Mouse (Mus musculus): Measurements from ENCODE around the gene Fut2.

The Fut2 gene

GRCm38 (mm10) chr7:45666161-45666560 lies at the start of gene Fut2:
Gene Fut2, minus strand, starts transcription at chr7:45666394.
- DNase-seq = no peak

- peak; percentile 96 to 99 for DNase-seq
Measured at GRCm38 (mm10) chr7:45715090-45715708, 49.0 kb upstream of the Fut2 start, which contains the start of gene Rpl18. Gene Rpl18, plus strand, starts transcription at chr7:45715457.

- DNase-seq = no peak
Measured at GRCm38 (mm10) chr7:45714630-45715089, 48.5 kb upstream of the Fut2 start.

DNA sequence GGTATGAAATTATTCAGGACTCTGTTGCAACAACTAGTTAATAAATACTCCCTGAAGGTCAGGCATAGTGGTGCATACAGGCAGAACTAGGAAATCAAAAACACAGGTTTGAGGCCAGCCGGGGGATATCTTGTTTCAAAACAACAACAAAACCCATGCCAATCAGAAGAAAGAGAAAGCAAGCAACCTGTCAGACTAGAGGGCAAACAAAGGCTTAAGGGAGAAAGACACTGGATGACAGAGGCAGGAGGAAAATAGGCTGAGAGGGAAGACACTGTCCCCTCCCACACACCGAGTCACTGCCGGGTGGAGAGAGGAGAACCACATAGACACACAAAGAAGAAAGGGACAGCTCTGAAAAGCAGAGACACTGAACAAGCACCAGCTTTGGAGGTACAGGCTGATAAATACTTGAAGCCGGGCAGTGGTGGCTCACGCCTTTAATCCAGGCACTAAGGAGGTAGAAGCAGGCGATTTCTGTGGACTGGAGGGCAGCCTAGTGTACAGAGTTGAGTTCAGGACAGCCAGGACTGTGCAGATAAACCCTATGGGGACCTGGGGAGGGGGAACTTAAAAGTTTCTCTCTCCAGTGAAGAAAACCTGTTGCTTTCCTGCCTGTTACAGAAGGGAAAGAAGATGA lies 47.8 kb upstream of the Fut2 start:
- no peak for DNase-seq

- DNase-seq = peak in 1 of 2 experiments; percentile 24
Measured at GRCm38 (mm10) chr7:45713396-45713795, 47.2 kb upstream of the Fut2 start.

DNA sequence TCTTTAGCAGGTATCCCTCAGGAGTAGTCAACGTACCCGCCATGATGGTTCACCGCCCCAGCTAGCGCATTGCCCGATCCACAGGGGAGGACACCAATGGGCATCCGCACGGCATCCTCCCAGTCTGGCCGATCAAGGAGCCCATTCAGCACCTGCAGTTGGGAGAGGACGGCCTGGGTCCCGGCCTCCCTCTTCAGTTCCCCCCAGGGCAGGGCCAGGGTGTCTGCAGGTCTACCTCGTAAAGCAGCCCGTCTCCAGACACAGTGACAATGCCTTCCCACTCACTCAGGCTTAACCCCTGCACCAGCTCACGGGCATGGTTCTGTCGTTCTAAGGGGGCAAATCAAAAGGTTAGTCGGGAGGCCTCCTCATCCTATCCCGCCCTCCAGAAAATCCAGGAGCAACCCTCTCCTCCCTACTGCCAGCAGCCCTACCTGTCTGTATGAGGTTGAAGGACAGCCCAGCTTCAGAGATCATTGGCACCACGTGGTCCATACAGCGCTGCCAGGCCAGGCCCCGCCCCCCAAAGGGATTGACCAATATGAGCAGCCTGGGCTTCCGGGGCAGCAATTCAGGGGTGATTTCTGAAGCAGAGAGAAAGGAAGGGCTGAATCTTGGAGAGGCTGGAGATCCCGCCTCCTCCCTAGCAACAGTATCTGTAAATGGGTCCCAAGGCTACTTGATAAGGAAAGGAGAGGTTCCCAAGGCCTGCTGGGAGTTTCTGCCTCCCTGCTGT lies 46.0 kb upstream of the Fut2 start:
- DNase-seq = peak; percentile 22 to 44

- peak; percentile 20 to 22 for DNase-seq
Measured at GRCm38 (mm10) chr7:45711316-45712021, 45.3 kb upstream of the Fut2 start.

DNA sequence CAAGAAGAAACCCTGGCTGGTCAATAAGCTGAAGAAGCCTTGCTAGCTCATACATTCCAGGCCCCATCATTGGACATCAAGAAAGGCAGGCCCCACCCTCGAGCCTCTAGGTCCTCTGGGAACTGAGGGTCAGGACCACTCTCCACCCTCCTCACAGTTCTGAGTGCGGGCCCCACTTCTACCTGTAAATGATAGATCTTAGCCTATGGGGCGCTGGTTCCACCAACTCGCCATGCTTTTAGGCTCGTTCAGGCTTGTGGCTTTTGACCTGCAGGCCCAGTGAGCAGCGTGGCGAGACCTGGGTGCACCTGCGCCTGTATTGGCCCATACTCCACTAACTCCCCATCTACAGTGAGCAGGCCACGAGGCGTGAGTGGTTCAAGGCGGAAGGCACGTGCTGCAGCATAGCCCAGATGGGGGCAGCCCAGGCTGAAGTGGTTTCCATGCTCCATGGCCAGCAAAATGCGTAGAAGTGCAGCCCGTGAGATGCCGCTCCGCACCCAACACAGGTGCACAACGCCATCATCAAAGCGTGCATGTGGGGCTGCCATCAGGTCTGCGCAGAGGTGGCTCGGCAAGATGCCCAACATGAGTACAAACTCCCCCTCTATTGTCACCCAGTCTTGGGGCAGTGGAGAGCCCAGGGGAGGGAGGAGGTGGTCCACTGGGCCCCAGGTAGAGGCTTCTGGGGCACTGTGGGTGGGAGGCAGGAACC lies 44.4 kb upstream of the Fut2 start:
- no peak for DNase-seq

DNA sequence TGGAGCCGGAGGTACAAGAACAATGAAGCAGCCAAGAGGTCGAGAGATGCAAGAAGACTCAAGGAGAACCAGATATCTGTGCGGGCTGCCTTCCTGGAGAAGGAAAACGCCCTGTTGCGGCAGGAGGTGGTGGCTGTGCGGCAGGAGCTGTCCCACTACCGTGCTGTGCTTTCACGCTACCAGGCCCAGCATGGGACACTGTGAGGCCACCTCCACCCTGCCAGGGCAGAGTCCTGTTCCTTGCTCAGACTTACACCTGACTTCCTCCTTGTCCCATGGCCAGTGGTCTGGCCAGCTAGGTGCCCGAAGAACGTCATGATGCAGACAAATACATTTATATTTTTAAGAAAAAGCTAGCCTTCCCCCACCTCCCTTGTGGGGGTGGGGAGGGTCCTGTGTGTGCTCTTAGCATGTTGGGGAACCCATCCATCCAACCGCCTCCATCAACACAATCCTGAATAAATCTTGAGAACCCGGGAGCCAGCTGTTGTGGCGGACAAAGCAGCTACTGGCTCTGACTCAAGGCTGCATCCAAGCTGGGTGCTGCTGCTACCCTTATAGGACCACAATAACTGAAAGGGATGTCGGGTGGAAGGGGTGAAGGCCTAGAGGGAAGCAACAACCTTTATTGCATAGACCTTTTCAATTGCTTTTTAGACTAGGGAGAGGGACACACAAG lies 43.6 kb upstream of the Fut2 start:
- DNase-seq = no peak

- no peak for DNase-seq
Measured at GRCm38 (mm10) chr7:45709036-45709435, 42.8 kb upstream of the Fut2 start.

GRCm38 (mm10) chr7:45708221-45708761 lies 42.1 kb upstream of the Fut2 start:
- DNase-seq = peak in 1 of 2 experiments; percentile 37

DNA sequence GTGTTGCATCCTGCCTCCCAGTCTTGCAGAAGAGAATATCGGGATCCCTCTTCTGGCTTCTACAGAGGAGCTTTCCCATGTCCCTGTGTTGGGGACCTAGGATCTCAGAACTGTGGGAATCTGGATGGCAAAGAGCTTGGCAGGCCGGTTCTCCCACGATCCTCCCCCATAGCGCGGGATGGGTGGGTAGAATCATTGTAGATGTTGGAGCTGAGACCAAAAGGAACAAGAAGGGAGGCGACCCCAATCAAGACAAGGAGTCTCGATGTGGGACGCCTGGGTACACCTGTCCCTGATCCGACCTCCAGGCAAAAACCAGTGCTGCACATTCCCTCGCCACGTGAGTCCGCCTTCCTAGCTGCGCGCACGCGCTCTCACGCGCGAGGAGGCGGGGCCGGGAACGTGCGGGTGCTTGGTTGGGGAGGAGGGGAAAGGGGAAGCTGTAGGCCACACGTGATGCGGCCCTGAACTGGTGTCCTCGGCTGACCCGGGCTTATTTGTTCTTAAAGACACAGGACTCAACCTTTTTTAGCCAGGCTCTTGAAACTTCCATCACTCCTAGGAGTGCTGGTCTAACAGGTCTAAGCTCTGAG lies 41.3 kb upstream of the Fut2 start:
- DNase-seq = peak; percentile 97

GRCm38 (mm10) chr7:45706721-45707241 lies 40.6 kb upstream of the Fut2 start:
- peak; percentile 81 to 91 for DNase-seq

GRCm38 (mm10) chr7:45705873-45706281 lies 39.7 kb upstream of the Fut2 start:
- peak; percentile 78 to 86 for DNase-seq

GRCm38 (mm10) chr7:45705443-45705864 lies 39.3 kb upstream of the Fut2 start:
- no peak for DNase-seq

DNA sequence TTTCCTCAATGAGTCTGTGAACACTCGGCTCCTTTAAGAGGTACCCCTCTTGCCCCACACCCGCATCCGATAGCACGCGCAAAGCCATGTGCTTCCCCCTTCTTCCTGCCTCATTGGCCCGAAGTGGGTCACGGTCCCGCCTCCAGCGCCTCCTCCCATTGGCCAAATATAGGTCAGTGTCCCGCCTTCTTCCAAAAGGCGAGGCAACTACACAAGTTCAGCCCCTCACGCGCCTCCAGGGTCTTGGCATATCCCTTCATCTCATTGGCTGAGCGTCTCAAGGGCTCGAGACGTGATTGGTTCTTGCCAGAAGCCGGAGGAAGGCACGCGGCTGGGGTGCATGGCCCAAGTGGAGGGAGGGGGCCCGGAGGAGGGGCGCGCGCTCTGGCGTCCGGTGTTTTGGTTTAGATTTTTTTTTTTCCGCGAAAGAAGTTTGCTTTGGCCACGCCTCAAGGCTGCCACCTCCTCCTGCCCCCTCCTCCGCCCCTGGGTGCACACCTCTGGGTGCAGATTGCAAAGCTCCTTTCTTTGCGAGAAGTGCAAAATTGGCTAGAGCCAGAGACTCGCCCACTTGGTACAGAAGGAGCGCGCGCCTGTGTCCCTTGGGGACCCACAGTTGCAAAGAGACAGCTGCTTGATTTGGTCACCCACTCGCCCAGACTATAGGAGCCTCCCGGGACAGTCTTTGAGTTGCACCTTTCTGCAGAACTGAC lies 38.7 kb upstream of the Fut2 start, which contains the start of gene Dbp:
Gene Dbp (plus strand): TSS at position 359 of the 713 bp plus-strand sequence.
- DNase-seq = peak; percentile 98 to 99

GRCm38 (mm10) chr7:45704046-45704559 lies 37.9 kb upstream of the Fut2 start:
- DNase-seq = peak; percentile 78 to 88

DNA sequence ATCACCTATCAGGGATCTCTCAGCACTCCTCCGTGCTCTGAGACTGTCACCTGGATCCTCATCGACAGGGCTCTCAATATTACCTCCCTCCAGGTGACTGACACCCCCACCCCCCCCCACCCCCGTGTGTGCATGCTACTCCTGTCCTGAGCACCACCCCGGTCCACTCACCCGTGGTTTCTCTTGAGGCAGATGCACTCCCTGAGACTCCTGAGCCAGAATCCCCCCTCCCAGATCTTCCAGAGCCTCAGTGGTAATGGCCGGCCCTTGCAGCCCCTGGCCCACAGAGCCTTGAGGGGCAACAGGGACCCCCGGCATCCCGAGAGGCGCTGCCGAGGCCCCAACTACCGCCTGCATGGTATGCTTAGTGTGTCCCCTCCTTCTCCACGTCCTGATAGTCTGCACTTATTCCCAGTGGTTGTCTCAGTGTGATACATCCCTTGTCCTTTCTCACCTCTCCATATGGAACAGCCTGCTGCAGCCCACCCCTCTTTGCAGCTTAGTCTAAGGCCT lies 37.4 kb upstream of the Fut2 start:
- DNase-seq = peak in 1 of 2 experiments; percentile 43

- DNase-seq = no peak
Measured at GRCm38 (mm10) chr7:45702809-45703520, 36.8 kb upstream of the Fut2 start.

All from cerebellum, postnatal 36 days (tissue).